Mouse (Mus musculus) liver, embryonic 11.5 days (tissue): ENCODE data around the gene Lingo2. TPM values are rescaled to one million over a fixed set of nuclear protein-coding genes. Genes with fewer than 3 reads are reported as not detected.

Experiments
- microRNA counts: library from miRNA; unstranded; fragments of <30 nt; microRNA quantifications from one replicate; lab custom pipeline; 2015
- microRNA-seq: library from miRNA; unstranded; fragments of <30 nt; microRNA quantifications from one replicate; pipeline ENCODE4, GENCODE M21; 2017; ENCODE audit warnings: borderline number of aligned reads
- polyA plus RNA-seq: library from polyadenylated mRNA; unstranded; fragments of >200 nt; fragmentation: Nextera tagmentation; extraction: Ambion mirVana; gene quantifications from 2 replicates; pipeline ENCODE4 v1.2.1, GENCODE M21; 2014

The Lingo2 gene
- polyA plus RNA-seq, 1 experiment from 2014 or later: 0.18 TPM

MicroRNA genes within 50 kb of the gene (microRNA counts, 519-probe panel; counts per million panel counts)
- microRNA mmu-miR-873 (lab: Ali Mortazavi, UCI): not detected
- not detected for microRNA mmu-miR-876-3p (lab: Ali Mortazavi, UCI)
- not detected for microRNA mmu-miR-876-5p (lab: Ali Mortazavi, UCI)

Small RNA genes lying within 50 kb of the gene (microRNA-seq; reads per million reads assigned to microRNA genes)
- gene Mir873a (not detected), gene Mir873b (not detected), gene Mir876 (not detected)
